Mouse (Mus musculus) CD4-positive, CD25-positive, alpha-beta regulatory T cell, adult 2 months (primary cell): ENCODE results near the gene Gm609.
A peak's percentile ranks its signal among the peaks of the same experiment; 100 is the strongest.
"Not testable (repeated sequence)": the region's sequence is repeated elsewhere in the genome, so short reads cannot be mapped to it uniquely, and the experiment has no call there.

Experiments
- DNase-seq: peaks from one replicate; pipeline ENCODE4 v3.0.0-alpha.2; 2012; ENCODE audit warnings: low read depth, low spot score

Gene Gm609

DNA sequence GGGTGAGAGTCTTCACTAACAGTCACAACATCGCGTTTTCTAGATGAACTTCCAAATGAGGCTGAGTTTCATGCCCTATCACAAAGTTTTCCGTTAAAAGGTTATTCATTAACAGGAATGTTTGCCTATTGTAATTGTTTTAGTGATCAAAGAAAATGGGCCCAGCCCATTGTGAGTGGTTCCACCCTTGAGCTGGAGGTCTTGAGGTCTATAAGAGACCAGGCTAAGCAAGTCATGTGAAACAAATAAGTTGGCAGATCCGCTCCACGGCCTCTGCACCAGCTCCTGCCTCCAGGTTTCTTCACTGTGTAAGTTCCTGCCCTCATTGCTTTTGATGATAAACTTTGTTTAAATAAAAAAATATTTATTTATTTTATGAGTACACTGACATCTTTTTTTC is at the start of gene Gm609:
Gene Gm609 (minus strand): TSS at position 43 of the 400 bp plus-strand sequence.
- DNase-seq, result no peak

DNA sequence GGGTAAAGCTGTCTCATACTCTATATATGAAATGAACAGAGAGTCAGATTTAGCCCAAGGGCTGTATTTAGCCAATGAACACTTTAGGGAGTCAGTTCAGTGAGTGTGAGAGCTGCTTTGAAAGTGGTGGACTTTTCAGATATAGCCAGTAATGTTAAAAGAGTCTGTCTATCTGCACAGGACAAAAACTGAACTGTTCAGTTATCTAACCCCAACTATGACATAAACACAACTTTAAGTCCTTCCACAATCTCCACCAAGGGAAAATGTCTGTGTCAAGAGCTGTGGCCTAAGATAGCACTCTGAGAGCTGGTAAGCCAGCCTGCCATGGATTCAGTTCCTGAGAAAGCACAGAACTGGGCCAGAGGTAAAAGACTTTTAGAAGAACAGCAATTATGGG is 49.3 kb upstream of the Gm609 start:
- DNase-seq, result no peak

DNA sequence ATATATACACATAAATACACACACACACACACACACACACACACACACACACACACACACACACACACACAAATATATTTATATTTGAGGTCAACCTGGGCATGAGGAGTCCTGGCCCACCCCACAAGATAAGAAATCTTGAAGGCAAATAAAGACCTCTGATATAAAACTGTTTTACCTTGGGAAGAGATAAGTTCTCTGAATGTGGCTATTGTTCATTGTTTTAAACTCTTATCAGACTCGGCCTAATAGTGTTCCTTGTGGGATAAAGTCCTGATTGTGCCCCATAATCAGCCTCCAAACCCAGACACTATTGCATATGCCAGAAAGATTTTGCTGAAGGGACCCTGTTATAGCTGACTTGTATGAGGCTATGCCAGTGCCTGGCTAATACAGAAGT is 45.6 kb upstream of the Gm609 start:
- DNase-seq, result not testable (repeated sequence)

DNA sequence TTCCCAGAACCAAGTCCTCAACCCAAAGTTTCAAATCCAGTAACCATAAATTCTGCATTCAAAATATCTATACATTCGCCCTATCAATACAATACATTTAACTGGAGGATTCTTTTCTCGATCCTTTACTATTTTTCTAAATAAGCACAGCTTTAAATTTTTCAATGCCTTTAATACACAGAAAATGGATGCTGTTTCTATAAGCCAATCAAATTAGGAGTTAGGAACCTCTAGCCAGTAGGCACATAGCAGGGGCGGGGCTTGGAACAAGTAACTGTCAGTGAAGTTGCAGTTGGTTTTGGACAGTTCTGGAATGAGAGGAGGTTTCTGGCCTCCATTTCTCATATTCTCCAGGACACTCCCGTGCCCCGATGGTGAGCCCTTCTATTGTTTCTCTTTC is 42.2 kb upstream of the Gm609 start, which contains the start of gene Slc9c1:
Gene Slc9c1 (plus strand): TSS at position 301 of the 400 bp plus-strand sequence.
- no peak for DNase-seq

DNA sequence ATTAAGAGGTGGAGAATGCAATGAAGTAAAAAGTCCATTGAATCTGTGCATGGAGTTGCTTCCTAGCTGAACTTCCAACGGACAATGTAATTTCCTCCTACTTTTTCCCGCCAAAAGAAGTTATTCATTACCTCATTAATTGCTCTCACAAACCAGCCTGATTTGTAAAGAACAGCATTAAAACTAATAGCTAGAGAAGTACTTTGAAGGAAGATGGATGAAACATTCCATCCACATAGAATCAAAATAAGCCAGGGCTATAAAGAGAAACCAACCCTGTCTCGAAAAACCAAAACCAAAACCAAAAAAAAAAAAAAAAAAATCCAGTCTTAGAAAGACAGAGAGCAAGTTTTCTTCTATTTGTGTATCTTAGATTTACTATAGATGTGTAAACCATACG is 39.2 kb upstream of the Gm609 start, which contains the start of gene Gm17783:
Gene Gm17783 (minus strand): TSS at position 101 of the 400 bp plus-strand sequence.
- DNase-seq, result no peak

DNA sequence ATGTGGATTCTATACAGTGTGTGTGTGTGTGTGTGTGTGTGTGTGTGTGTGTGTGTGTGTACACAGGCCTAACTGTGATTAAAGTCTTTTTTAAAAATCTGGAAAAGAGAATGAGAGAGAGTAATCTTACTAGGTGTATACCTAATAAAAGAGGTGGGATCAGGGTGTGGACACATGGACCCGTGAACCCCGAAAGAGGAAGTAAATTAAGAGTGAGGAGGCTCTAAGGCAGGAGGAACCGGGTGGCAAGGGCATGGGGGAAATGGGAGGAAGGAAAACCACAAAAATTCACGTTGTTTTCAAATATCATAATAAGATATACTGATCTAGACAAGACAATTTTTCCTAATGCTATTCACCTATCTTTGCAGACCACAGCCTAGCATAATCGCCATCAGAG is 32.8 kb upstream of the Gm609 start:
- DNase-seq, result no peak

DNA sequence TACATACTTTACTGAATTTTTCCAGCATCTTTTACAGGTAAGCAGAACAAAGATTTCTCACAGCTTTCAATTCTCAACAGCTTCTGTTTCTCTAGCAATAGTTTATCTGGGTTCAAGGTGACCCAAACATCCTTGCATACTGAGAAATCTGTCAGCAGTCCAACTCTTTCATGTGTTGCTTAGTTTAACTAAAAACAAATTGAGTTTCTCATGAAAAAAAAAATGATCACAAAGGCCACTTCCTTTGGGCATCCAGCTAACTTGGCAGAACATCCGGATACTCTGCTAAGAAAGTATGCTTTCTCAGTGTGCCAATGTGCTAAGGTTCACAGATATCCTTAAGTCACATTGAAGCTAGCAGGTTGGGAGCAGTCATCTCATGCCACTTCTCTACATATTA is 2.6 kb upstream of the Gm609 start:
- DNase-seq, result no peak

DNA sequence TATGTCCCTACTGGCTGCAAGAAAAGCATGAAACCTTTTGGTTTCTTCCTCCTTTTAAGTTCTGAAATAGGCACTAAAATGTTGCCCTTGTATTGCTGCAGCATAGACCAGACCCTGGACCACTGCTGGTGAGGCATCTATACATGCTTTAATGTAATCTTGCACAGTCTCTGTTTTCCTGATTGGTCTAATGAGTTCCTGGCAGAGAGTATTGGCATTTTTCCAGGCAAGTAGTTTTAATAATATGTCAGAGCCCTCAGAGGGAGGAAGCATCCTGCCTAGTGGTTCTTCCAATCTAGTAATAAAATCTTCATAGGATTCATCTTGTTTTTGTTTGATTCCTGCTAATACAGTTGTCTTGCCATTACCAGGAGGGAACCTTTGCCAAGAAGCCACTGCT is 15.8 kb downstream of the Gm609 start:
- no peak for DNase-seq

DNA sequence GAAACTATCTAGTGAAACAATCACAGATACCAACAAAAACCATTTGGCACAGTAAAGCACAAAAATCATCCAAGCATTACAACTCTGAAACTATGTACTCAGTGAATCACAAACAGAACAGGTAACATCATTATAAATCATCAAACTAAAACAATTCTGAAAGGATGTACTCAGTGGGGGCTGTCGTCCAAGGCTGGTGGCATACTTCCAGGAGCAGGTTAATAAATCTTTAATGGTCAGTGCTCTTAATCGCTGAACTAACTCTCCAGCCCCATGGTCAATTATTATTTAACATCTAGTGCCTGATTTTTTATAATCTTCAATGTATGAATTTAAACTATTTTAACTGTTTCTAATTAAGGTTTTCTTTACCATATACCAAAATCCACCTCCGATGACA is 20.9 kb downstream of the Gm609 start:
- not testable (repeated sequence) for DNase-seq

DNA sequence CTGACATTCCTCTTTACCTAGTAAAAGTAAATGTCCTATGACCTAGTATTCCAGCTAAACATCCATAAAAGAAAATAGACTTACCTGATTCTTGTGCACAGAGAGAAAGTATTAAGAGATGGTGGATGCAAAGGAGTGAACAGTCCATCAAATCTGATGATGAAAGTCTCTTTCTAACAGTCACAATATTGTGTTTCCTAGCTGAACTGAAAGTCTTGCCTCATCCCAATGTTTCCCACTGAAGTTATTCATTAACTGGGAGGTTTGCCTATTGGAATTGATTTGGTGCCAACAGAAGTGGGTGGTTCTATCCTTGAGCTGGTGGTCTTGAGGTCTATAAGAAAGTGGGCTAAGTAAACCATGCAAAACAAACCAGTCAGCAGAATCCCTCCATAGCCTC is 38.0 kb downstream of the Gm609 start:
- DNase-seq, result no peak

DNA sequence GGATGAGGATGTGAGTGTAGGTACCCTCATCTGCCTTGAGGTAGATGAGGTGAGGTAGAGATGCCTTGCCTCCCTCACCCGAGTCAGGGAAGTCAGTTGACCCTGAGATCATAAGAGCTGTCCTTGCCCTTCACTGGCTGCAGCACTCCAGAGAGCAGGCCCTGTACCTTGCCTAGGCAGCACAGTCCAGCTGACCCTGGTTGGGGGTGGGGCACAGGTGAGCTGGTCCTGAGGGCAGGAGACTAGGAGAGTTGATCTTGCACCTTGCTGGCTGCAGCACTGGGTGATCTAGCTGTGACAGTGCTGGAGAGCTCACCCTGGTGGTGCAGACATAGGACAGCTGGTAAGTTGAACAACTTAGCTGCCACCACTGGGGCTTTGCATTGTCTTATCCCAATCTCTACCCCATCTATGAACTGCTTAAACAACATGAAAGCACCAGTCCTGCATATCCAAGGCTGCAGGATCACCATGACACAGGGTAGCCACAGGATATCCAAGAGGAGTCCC is 55.5 kb downstream of the Gm609 start:
- peak; percentile 12 for DNase-seq

DNA sequence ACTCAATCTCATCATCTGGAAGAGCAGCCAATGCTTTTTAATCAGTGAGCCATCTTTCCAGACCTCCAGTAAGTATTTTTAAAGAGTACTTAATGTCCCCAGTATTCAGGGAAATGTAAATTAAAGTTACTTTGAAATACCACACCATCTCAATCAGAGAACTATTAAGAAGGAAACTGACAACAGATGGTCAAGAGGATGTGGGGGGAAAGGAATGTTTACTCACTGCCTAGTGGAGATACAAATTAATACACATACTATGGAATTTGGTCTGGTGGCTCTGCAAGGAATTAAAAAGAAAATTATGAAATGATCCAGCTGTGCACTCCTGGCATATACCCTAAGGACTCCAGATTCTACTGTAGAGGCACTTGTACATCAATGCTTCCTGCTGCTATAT is 57.2 kb downstream of the Gm609 start:
- DNase-seq, result no peak

DNA sequence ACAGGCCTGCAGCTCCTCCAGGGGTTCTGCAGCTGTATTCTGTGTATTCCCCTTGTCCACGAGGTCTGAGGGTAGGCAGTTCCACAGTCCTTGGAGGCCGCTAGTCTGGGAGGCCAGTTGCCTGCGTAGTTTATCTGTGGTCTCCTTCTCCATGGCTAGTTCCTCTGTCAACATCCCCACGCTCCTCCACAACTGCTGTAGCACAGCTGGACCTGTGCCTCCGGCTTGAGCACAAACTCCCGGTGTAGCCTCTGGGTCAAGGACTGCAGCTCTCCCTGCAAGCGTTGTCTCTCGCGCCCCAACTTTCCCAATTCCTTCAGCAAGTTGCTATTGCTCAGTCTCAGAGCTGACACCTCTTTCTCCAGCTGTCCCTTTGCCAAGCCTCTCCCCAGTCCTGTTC is 65.1 kb downstream of the Gm609 start:
- DNase-seq, result no peak

DNA sequence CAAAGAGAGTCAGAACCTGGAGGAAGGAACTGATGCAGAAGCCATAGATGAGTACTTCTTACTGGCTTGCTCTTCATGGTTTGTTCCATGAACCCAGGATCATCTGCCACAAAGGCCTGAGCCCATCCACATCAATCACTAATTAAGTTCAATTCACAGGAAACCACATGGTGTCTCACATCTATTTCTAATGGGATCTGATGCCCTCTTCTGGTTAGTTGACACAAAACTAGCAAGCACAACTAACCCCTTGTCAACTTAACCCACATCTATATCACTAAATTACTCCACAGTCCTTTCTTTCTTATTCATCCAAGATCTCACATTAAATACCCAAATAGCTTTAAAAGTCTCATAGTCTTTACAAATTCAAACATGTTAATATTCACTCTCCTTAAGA is 79.3 kb downstream of the Gm609 start:
- peak; percentile 79 for DNase-seq

DNA sequence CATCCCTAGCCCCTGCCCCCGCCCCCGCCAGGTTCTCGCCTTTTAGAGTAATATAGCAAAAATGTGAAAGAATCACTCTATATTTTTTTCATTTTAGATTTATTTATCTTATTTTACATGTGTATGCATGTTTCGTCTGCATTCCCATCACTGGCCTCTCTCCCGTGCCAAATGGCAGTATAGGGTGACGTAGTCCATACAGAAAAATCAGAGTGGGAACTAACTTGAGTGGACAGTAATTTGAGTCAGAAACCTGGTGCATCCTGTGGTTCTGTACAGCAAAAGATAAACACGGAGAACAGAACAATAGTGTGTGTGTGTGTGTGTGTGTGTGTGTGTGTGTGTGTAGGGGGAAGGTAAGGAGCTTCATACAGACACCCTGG is 83.7 kb downstream of the Gm609 start:
- DNase-seq, result not testable (repeated sequence)

DNA sequence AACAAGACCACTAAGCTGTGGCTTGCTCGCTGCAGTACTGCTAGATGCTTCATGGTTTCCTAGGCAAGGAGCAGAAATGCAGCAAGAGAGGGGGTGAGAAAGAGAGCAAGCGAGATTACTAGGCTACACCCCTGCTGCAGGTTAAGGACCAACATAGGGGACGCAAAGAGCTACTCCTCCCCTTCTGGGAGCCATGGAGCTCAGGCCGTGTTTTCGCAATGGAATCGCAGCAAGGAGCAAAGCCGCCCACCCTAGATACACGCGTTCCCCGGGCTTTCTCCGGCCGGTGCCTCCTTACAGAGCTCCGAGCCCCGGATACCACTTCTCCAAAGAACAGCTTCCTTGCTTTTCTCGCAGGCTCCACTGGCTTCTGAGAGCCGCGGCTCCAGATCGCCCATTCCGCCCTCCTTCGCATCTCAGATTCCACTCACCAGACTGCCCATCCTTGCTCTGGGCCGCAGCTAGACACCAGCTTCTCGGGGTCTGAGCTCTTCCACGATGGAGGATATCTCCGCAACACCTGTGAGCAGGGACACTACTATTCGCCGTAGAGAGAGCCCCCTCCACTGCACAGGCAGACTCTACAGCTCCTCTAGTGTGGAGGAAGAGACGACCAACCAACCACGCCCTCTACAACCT is 84.2 kb downstream of the Gm609 start, which contains the start of gene Cd200:
Gene Cd200 (minus strand): TSS at position 629 of the 639 bp plus-strand sequence.
- peak; percentile 78 for DNase-seq

DNA sequence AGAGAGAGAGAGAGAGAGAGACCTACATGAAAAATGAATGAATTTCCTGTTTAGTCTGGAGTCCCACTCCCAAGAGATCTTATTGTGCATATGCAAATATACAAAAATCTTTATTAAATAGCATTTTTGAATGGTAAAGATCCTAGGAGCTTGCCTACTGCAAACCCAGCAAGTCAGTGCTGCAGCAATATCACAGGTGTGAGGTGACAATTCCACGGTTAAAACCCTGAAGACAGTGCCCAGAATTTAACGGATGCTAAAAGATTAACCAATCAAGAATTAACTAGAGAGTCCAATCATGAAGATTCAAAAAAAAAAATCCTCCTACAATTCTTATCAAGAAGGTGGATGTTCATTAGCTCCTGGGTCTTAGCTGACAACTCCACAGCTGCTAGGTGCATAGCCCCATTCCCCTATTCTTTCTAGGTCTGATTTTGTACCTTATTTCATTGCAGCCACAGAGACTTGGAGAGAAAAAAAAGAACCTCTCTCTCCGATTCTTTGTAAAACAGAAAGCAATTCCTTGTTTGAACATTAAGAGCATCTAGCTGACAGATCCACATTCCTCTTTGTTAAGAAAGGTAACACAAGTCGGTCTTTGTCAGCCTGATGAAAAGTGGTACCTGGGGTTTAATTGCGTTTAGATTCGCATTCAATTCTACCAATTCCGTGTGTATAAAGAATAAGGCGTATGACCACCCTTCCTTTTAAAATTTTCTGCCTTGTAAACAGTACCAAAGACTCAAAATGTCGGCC is 84.9 kb downstream of the Gm609 start:
- DNase-seq, result no peak

DNA sequence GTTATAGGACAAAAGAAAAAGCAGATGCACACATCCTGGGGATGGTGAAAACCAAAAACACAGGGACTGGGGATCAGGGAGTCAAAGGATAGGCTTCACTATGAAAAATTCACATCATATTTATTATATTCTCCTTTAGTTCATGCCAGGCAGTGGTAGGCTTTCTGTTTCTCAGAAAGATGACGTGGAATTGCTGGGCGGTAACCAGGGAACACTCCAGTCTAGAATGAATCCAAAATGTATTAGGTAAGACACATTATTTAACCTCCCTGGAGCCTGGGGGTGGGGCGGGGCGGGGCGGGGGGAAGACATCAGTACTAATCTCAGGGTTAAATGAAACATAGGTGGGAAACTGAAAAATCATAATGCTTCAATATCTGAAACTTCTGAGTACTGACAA is 85.7 kb downstream of the Gm609 start:
- DNase-seq, result no peak

DNA sequence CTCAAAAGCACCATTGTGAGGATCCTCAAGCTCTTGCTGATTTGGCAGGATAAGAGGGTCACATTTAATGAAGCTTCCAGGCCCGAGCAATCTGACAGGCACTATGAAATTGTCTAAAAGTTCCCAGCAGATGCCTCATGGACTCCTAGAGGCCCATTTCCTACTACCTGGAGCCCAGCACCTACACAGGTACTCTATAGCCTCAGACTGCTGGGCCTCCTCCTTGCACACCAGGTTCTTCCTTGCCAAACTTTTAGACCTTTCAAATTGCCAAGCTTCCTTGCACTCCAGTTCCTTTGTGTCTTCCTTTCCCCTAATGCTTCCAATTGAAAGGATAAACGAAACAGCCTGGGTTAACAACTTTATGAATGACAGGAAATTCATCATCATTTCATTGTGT is 89.8 kb downstream of the Gm609 start:
- no peak for DNase-seq

DNA sequence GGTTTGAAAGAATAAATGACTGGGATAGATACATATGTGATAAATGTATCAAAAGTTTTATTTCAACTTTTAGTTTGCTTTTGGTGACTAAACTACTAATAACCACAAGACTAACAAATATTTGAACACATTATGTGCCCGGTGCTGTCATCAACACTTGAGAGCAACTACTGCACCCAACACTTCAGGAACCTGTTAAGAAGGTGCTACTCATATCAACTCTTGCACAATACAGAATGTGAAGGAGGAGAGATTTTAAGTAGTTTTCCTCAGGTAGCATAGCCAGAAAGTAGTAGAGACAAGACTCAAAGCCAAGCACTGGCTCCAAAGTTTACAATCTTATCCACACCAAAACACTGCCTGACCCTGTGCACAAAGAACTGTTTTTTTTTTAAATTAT is 90.7 kb downstream of the Gm609 start:
- DNase-seq, result no peak

DNA sequence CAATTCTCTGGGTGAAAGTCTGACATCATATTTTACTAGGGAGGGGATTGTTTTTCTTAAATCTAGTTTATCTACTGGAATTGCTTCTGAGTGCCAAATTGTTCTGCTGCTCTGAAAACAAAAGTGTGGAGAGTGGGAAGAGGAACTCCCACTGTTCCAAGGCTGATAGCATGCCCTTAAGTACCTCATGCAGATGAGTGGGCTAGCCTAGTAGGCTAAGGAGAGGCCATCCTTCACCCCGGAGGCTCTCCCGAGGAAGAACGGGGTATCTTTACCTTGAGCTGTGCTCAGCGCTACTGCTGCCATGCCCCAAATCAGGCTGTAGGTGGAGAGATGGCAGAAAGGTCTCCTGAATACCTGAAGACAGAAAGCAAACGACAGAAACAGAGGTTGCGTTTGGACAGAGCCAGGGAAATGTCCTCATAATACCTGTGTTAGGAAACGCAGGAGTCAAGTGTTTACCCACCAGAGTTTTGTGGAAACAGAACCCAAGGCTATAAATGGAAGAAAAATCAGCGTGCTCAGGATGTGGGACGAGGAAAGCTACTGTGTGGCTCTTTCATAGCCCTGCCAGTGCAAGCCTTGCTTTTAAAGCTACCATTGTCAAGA is 92.7 kb downstream of the Gm609 start:
- DNase-seq, result no peak

DNA sequence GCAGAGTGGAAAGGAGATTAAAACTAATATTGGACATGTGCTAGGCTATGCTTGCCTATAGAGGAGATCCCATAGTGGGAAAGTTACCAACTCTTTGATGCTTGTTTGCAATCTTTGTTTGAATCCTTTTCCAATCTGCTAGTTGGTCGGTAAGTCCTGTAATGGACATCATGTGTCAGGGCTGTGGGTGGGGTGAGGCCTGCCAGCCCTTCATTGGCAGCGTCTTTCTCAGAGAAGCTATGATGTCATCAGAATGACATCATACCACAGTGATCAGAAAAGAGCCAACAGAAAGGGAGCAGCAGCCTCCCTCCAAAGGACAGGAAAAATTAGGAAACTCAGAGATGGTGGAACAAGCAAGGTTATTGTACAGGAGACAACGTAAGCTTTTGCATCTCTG is 93.4 kb downstream of the Gm609 start:
- DNase-seq, result no peak

DNA sequence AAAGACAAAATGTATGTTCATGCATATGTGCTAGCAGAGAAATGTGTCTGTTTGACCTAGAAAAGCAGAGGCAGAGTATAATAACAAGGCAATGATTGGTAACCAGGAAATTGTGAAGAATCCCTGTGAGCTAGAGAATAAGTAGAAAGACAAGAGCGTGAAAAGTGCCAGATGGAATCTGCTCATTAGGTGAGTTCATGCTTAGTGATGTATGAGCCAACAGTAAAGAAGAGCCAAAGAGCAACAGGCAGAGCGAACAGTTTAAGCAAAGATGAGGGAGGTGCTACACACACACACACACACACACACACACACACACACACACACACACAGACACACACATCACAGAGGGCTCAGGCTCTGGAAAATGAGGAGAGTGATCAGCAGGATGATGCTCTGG is 95.3 kb downstream of the Gm609 start:
- DNase-seq, result no peak
